Mouse (Mus musculus) C2C12 (cell line): Measurements from ENCODE around the gene Arf3.

ENCODE experiments used
- MAX ChIP-seq: IDR thresholded peaks from one replicate; pipeline ENCODE4 v1.6.1; 2011; ENCODE audit warnings: mild to moderate bottlenecking, control low read depth
- MYOD1 ChIP-seq: IDR thresholded peaks from one replicate; pipeline ENCODE4 v1.6.1; 2011; ENCODE audit warnings: low read depth; ENCODE audit not compliant: control insufficient read depth, insufficient read length

- no peak for TF ChIP-seq MAX
- no peak for TF ChIP-seq MYOD1
These were observed 67.3 kb downstream of the Arf3 start for GRCm38 (mm10) chr15:98695726-98696125.
